Mouse (Mus musculus): ENCODE data around the gene Gp1bb. TPM values are rescaled to one million over a fixed set of nuclear protein-coding genes. Genes with fewer than 3 reads are reported as not detected.

The Gp1bb gene
- total RNA-seq, 2 experiments from 2014 or later: not detected

DNA sequence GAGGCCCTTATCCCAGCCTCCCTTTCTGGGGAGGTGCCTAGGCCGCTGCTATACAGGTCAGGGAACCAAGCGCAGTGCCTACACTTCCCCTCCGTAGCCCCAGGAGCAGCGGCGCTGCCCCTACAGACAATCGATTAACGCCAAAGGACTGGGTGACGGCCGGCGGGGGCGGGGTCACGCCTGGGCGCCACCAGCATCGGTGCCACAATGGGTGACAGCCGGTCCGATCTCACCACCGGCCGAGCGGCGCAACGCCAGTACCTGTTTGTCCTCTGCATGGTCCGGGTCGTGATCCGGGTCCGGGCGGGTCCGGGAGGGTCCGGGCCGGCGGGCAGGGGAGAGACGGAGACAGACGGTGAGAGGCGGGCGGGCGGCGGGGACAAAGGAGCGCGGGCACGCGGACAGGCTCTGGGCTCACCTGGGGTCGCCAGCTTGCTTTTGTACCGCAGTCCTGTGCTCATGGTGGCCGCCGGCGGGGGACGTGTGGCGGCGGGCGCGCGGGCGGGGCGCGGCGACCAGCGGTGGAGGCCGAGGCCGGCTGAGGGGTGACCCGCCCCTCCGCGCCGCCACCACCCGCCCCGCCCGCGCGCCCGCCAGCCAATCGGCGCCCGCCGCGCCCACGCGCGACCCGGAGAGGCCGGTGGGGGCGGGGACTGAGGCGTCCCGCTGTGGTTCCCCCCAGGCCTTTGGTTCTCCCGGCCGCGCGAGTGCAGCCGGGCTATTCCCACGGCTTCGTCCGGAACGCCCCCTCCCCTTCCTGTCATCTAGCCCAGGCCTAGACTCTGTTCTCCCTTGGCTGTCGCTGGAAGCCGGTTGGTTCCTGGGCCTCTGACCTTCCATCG, 7.4 kb upstream of the Gp1bb start, which contains the start of gene Sept5:
Gene Sept5, minus strand, starts transcription at position 565 of the 842 bp plus-strand sequence.
- intact Hi-C loops (cut with DNase I): loop anchor here (2.0 to 5.0 kb wide), 2 partner anchors 49 to 168 kb away; no protein-coding TSS in a partner anchor
- peak; percentile 56 to 60 for DNase-seq

DNA sequence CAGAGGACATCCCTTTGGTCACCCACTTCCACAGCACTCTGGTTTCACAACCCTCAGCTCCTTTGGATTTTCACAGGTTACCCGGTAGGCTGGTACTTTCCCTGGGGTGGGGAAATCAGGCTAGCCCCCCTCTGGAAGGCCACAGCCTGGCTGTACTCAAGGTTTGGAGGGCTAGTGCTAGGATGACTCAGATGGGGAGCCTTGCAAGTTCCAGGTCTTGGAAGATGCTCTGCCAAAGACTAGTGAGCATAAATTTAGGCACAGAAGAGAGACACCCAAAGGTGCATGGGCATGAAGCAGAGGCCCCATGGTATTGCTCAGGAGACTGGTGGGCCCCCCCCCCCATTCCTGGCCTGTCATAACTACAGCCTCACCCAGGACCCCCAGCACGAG, 6.7 kb upstream of the Gp1bb start:
- intact Hi-C loops (cut with DNase I): loop anchor here (2.0 to 5.0 kb wide), 2 partner anchors 50 to 168 kb away; no protein-coding TSS in a partner anchor
- DNase-seq: no peak

DNA sequence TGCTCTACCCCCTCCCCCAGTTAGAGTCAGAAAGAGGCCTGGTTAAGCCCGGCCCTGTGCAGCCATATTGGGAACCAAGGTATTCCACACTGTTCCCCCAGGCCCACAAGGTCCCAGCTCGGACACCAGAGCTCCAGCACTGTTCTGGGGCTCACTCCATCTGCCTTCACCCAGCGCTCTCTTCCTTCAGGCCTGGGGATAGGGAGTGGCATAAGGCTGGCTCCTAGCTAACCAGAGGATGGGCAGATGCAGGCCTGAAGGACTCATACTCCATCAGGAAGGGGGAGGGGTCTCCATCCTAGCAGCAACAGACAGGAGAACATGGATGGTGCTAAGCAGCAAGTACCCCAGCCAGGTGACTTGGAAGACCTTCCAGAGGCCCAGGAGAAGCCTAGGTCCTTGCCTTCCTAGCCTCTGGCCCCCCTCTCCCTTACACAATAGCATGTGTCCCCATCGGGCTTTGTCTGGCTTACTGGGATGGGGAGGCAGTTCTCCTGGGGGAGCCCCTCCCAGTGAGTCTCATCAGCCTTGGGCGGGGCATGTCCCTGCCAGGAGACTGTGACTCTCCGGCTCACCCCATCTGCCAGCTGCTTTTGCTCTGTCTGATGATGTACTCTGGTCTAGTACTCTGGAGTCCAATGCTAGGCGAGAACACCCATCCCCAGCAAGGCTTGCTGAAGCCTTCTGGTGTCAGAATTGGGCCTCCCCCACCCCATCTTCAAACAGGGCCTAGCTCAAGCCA, 6.2 kb upstream of the Gp1bb start:
- intact Hi-C loops (cut with DNase I): loop anchor here (2.0 to 5.0 kb wide), 2 partner anchors 50 to 169 kb away; no protein-coding TSS in a partner anchor
- DNase-seq: peak in 1 of 2 experiments; percentile 27

DNA sequence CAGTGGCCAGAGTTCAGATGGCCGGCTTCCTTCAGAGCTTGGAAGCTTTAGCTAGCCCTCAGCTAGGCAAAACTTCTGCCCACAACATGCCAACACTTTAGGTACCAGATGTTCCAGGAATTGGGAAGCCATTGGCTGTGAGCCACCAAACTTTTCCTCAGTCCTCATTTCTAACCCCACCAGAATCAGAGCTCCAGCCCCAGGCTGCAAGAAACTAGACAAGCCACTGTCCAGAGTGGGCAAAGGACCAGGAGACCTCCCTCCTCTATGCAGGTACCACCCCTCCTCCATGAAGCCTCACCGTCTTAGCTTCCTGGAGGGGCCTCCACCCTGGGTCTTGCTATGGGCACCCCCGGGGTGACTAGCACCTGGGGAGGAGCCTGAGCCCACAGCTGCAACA, 5.0 kb upstream of the Gp1bb start:
- intact Hi-C loops (cut with DNase I): loop anchor here (5.0 kb wide), 1 partner anchor 170 kb away; no protein-coding TSS in a partner anchor
- peak in 1 of 2 experiments; percentile 14 for DNase-seq

DNA sequence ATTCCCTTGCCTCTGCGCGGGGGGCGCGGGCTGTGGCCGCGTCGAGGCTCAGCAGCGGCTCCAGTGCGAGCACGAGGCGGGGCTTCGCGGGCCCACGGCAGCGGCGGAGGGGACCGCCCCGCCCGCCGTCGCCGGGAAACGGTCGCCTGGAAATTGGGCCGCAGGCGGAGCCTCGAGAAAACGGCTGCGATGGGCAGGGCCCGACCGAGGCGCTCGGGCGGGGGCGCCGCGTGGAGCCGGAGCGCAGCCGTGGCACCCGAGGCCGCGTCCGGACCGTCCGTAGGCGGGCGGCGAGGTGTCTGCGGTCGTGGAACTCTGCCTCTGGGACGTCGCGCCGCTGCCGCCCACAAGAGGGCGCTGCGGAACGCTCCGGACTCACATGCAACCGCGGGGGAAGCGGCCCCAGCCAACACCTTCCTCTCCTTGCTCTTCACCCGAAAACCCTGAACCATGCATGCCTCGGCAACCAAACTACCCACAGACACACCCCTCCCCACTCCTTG, 4.2 kb upstream of the Gp1bb start, which contains the start of gene Gm49601:
Gene Gm49601, minus strand, starts transcription at position 52 of the 503 bp plus-strand sequence.
- intact Hi-C loops (cut with DNase I): loop anchor here (5.0 kb wide), 1 partner anchor 171 kb away; no protein-coding TSS in a partner anchor
- peak; percentile 72 to 83 for DNase-seq

DNA sequence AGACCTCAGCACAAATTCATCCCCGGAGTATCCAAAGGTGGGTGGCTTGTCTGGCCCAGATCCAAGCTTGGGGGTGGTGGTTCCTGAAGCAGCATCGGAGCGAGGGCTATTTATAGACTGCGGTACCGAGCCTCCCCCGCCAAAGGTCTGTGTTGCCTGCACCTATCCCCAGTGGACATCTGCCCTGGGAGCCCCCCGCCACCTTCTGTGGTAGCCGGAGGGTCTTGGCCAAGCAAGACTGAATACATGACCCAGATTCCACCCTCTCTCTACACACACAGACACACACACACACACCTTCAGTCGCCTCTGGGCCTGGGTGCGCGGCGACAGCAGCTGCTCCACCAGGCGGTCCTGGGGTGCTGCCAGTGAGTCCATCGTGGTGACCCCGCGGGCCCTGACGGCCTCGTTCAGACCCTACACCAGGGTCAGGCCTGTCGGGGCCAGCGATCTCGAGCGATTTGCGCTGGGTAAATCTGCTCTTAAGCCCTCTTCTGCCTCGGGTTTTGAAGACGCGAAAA, 3.6 kb upstream of the Gp1bb start:
- intact Hi-C loops (cut with DNase I): loop anchor here (5.0 kb wide), 1 partner anchor 171 kb away; no protein-coding TSS in a partner anchor
- DNase-seq: no peak

DNA sequence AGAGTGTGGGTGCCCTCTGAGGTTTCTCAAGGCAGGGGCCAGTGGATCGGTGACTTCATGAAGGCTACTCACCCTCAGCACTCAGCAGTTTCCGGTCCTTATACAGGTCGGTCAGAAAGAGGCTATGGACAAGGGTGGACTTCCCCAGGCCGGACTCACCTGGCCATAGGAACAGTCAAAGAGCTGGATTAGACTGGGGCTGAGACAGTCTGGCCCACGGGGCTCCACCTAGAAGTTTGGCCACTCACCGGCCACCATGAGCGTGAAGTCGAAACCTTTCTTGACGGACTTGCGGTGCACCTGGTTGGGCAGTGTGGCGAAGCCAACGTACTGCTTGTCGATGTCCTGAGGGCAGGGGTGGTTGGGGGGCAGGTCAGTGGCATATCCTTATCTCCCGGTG, 2.9 kb upstream of the Gp1bb start:
- intact Hi-C loops (cut with DNase I): loop anchor here (5.0 kb wide), 1 partner anchor 172 kb away; no protein-coding TSS in a partner anchor
- DNase-seq: no peak

DNA sequence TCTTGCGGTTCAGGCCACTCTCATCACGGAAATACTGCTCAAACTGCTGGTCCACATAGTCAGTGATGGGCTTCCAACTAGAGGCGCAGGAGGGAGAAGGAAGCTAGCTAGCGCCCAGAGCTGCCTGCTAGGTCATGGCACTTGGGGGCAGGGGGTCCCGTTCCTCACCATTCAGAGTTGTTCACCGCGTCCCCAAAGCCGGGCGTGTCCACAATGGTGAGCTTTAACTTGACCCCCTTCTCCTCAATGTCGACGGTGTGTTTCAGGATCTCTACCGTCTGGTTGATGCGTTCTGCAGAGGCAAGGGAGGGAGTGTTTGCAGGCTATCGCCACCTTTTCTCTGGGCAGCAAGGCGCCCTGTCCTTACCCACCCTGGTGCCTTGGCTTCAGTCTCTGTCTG, 2.4 kb upstream of the Gp1bb start:
- intact Hi-C loops (cut with DNase I): loop anchor here (5.0 kb wide), 1 partner anchor 173 kb away; no protein-coding TSS in a partner anchor
- no peak for DNase-seq

DNA sequence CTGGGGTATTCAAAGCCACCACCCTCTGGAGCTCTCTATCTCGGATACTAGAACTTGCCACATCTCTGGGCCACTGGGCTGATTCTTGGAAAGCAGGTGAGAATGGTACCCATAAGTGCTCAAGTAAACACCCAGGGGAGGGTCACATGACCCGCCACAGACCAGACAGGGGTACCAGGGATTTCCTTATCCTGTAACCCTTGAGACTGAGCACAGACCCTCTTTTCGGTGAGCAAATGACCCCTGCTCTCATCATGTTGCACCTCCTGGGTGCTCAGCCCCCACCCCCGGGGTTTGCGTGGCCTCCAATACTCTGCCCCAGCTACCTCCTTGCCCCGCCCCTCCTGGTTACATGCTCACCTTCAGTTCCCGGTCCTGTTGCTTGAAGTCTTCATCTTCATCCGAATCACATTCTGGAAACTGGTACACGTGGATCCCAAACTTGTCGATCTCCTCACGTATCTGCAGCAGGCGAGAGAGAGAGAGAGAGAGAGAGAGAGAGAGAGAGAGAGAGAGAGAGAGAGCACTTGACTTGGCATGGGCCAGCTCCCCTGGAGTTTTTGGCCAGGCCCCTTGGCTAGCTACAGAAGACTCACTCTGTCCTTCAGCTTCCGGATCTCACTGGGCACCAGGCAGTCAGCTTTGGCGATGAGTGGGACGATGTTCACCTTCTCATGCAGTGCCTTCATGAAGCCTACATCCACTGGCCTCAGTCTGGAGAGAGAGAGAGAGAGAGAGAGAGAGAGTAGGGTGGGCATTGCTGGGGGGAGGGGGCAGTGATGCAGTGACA, 1.7 kb upstream of the Gp1bb start:
- DNase-seq: no peak
- intact Hi-C loops (cut with DNase I): no loop called here

DNA sequence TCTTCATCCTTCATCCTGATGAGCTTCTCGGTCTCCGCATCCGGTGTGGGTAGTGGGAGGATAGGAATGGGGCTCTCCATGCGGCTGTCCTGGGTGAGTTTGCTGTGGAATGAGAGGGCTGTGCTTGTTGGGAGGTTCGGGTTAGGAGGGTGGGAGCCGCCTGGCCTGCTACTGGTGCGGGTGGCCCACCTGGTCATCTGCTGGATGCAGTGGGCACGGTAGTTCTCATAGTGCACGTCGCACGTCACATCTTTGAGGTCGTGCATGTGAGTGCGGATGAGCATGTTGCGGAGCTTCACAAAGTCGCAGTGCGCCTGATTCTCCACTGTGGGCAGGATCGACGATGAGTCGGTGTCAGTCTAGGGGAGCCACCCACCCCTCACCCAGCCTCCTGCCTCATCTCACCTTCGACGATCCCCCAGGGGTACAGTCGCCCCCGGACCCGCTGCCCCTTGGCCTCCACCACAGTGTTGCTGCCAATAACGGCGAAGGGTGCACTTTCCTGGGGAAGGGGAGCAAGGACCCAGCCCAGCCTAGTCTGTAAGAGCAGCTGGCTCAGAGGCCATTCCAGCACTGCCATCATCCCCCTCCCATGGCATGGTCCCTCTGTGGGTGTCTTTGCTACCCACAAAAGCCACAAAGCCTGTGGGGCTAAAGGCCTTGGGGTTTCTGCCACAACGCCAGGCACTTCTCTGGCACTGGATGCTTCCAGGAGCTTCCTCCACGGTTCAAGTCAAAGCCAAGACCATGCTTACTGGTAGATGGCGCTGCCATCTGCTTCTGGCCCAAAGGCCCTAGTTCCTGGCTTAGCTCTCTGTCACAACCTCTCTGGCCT, 930 bp upstream of the Gp1bb start:
- intact Hi-C loops (cut with DNase I): no loop called here
- DNase-seq: no peak

DNA sequence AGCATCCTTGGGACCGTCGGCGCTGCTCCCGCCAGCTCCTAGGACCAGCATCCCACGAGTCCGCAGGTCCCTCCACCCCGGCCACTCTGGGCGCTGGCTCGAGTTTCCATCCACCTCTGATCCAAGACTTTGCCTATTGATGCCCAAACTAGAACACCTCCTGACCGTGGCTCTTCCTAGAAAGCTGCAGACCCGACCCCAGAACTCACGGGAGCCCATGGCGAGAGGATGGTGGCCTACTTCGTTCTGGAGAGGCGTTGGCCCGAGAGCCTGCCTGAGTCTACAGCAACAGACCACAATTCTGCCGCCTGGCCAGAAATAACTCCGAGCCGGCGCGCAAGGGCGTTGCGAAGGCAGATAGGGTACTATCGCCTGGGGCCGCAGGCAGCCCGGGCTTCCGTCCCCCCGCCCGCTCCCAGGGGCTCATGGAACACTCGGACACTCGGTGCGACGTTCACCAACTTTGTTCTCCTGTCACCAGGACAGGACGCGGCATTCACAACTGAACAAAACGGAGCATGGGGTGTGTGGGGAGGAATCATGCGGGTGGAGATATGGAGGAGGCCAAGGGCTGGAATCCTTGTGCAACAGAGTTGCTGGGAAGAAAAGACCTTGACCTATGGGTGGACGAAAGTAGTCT, 721 bp downstream of the Gp1bb start:
- no peak for DNase-seq
- intact Hi-C loops (cut with DNase I): no loop called here

DNA sequence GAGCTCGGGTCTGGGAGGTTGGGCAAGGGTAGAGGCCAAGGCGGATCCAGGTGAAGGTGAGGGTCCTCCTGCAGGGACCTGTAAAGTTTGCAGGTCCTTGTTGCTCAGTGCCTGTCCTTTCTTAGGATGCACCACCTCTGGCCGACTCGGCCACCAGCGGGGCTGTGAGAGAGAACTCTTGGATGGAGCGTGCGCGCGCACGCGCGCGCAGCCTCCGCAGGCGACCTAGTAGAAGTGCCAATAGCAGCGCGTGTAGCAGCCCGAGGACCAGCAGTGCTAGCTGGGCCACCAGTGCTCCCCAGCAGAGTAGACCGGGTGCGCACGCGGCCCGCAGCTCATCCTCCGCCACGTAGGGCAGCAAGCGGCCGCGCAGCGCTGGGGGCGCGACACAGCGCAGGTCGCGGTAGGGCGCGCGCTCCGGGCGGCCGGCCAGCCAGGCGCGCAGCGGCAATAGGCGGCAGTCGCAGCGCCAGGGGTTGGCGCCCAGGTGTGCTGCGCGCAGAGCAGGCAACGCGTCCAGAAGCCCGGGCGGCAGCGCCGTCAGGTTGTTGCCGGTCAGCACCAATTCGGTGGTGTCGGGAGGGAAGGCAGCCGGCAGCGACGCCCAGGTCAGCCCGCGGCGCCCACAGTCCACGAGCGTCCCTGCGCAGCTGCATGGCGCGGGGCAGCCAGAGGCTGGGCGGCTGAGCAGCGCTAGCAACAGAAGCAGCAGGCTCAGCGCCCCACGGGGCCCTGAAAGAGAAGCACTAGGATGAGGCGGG, 1.4 kb downstream of the Gp1bb start:
- DNase-seq: no peak
- intact Hi-C loops (cut with DNase I): no loop called here

DNA sequence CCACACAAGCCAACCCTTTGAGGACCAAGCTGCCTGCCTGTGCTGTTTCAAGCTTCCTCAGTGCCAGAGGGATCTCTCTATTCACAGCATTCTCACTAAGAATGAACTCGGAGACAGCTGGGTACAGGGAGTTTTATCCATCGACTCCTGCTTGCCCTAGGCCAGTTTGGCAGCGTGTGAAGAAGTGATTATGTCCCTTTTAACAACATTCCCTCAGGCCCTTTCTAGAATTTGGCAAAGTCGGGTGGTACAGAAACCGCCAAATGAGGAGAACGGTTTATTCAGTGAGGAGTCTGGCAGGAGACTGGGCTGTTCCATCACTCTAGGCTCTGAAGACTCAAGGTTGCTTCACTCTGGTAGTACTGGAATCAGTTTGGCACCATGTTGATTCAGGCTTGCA, 2.0 kb downstream of the Gp1bb start:
- DNase-seq: no peak
- intact Hi-C loops (cut with DNase I): no loop called here

DNA sequence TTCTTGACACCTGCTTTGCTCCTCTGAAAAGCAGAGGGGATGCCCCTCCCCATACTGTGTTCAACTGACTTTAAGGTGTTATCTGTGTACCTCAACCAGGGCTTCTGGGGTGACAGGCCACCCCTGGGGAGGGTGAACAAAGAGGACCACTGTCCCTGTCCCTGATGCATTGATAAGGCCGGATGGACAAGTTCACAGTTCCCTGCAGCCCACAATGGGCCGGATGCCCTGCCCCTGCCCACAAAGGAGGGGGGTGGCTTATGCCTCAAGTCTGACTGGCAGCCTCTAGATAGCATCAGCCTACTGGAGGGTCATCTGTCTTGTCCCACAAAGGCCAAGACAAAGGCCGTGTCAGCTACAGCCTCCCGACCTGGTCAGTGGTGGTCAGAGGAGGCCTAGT, 3.1 kb downstream of the Gp1bb start:
- intact Hi-C loops (cut with DNase I): loop anchor here (5.0 kb wide), 2 partner anchors 82 to 272 kb away; partner anchors contain the start of genes Arvcf and Tango2

DNA sequence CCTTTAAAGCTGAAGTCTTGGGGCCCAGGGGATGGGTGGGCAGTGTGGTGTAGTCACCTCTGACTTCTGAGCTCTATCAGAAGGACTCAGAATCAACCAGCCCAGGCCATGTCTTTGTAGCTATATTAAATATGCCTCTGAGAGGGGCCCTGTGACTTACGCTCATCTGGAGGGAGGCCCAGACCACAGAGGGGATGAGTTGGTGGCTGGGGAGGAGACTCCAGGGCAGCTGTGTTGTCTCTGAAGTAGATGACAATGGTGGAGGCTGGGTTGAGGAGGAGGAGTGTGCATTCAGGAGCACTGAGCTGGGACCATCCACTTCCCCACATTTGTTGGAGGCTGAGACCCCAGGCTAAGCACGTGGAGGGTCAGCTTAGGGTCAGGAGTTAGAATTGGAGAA, 3.9 kb downstream of the Gp1bb start:
- no peak for DNase-seq
- intact Hi-C loops (cut with DNase I): loop anchor here (5.0 kb wide), 2 partner anchors 81 to 271 kb away; partner anchors contain the start of genes Arvcf and Tango2

More for the DNA sequence above, 3.1 kb downstream of the Gp1bb start:
- no peak for DNase-seq

DNA sequence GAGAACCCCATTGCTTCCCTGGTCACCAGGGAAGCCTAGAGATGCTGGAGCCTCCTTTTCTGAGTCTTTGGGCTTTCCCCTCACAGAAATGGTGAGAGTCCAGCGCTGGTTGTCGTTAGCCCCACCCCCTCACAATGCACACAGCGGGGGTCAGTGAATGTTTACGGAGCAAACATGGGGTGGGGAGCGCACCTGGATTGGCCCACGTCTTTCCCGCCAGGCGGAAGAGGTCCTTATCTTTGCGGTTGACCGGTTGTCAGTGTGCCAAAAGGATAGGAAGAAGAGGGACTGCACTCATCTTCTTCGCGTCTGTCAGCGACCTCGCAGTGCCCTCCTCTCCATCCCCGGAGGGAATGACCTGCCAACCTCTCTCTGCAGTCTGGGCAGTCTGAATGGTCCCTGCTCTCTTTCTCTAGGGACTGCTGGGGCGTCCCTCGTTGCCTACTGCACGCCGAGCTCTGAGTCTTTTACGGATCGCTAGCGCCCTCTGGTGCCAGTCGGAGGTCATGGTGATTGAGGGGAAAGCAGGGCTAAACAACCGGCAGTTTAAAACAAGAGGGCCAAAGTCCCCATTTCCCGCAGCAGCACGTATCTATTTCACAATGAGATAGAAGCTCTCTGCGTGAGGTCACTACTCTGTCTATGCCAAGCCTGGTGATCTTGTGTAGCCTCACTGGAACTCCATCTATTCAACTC, 4.7 kb downstream of the Gp1bb start:
- intact Hi-C loops (cut with DNase I): loop anchor here (1.0 to 5.0 kb wide), 3 partner anchors 80 to 270 kb away; partner anchors contain the start of genes Arvcf and Tango2
- peak; percentile 82 to 86 for DNase-seq

DNA sequence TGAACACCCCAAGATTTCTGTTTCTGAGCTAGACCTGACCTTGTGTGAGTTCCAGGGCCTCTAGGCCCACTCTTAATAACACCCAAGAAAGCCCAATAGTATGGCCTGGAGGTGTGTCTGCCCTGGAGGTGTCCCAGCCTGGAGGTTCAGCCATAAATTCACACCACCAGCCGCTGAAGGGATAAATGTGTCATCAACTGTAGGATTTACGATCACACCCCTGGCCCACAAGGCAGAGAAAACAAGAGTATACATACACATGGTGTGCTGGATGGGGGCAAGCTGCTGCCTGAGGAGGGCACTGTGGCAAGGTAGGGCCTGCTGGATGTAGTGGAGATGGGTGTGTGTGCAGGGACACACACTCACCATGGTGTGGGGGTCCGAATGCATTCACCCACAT, 8.9 kb downstream of the Gp1bb start:
- intact Hi-C loops (cut with DNase I): no loop called here
- peak in 1 of 2 experiments; percentile 8 for DNase-seq

Measured in gastrocnemius, postnatal 36 days (tissue).